Mouse (Mus musculus) heart, adult 9 months (tissue): ENCODE measurements around the gene Rpl6.
A peak's percentile ranks its signal among the peaks of the same experiment; 100 is the strongest.
"Not testable (repeated sequence)": the region's sequence is repeated elsewhere in the genome, so short reads cannot be mapped to it uniquely, and the experiment has no call there.

Experiments
- DNase-seq, 2 experiments: peaks; one replicate each; pipeline ENCODE4 v3.0.0; 2022; ENCODE audit warnings: low spot score in 2 of 2

Gene Rpl6

DNA sequence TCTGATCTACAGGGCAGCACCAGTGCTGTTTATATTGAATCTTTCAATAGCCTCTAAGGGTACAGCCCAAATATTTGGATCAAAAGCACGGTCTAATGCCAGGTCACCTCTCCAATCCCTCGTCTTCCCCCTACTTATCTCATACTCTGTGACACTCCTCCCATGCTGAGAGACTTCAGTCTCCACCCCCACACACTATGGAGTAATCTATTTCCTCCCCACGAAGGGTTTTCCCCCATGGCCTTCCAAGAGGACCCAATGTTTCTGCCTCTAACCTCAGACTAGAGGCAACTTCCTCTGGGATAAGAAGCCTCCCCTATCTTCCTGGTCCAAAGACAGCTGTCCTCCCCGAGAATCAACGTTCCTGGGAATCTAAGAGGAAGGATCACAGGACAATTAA lies 7.5 kb upstream of the Rpl6 start:
- DNase-seq, result no peak

DNA sequence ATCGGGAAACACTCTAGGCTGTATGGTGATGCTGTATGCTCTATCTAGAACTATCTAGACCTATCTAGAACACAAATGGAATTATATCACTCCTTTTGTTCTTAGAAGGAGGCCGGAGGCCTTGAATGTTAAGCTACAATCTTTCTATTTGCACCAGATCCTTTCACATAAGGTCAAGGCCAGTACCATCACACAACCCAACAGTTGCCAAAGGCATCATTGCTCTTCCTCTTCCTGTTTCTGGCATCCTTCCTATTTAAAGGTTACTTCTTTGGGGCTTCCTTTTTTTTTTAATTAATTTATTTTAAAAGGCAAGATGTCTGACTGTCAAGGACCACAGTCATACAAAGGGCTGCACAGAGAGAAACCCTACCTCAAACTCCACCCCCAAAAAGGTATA lies 6.9 kb upstream of the Rpl6 start:
- DNase-seq, result no peak

DNA sequence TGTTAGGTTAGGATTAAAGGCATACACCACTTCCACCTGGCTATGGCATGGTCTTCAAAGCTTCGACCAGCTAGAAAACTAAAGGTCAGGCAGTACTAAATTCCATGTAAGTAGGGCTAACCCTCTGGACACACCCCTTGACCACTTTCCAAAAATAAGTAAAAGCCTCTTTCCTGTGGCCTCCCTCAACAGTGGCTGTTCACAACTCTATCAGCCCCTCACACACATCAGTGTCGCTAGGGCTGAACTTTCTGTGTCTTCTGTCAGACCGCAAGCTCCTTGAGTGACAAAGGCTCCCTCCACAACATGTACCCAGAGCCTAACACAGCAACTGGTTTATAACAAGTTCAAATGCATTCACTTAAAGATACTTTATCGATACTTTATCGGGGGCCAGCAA lies 5.9 kb upstream of the Rpl6 start:
- no peak for DNase-seq

DNA sequence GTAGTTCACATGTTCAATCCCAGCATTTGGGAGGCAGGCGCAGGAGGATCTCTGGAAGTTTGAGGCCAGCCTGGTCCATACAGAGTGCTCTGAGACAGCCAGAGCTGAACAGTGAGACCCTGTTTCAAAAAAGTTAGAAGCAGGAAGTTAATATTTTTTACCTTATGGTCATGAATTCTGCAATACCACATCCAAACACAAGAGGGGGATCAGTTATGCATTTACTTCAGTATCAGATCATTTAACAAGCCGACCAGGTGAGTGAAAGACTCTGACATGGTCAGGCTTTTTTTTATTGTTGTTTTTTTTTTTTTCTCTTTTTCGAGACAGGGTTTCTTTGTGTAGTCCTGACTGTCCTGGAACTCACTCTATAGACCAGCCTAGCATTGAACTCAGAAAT lies 2.5 kb upstream of the Rpl6 start:
- no peak for DNase-seq

DNA sequence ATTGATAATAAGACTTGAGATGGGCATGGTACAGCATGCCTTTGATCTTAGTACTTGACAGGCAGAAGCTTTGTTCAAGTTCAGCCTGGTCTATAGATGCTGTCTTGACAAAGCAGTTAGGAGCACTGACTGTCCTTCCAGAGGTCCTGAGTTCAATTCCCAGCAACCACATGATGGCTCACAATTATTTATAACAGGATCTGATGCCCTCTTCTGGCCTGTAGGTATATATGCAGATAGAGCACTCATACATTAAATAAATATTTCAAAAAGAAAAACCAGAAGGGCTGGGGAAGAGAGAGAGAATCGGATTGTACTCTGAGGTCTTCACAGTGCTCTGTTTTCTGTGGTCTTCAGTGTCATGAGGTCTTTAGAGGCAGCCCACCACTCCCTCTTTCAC lies 1.8 kb upstream of the Rpl6 start:
- DNase-seq, result no peak

DNA sequence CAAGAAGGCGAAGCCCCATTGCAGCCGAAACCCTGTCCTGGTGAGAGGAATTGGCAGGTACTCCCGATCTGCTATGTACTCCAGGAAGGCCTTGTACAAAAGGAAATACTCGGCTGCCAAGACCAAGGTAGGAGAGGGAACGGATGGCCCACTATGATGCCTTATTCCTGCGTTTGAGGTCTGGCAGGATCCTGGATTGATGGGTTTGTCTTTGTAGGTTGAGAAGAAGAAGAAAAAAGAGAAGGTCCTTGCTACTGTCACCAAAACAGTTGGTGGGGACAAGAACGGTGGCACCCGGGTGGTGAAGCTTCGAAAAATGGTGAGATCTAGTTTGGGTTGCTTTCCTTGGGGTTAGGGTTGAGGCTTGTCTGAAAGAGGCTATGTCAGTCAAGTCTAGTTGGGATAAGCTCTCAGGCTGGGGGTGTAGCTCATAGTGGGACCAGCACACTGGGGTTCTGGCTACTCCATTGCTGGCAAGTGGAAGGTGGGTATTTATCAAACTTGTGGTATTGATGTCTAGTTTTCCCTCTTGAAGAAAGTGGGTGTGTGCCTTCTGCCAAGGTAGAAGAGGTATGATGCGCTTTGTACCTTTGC lies 1.4 kb downstream of the Rpl6 start:
- DNase-seq, result not testable (repeated sequence)

DNA sequence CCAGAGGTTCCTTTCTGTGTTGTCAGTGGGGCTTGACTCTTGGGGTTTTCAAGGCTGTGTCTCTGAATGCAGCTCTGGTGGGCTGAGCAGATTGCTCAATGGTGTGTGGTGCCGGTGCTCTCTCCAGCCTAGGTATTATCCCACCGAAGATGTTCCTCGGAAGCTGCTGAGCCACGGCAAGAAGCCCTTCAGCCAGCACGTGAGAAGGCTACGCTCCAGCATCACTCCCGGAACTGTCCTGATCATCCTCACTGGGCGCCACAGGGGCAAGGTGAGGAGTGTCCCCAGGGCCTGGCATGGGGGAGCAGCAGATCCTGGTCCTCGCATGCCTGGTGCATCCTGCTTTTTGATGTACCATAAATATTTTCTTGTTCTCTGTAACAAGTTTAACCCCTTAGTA lies 2.3 kb downstream of the Rpl6 start:
- no peak for DNase-seq

DNA sequence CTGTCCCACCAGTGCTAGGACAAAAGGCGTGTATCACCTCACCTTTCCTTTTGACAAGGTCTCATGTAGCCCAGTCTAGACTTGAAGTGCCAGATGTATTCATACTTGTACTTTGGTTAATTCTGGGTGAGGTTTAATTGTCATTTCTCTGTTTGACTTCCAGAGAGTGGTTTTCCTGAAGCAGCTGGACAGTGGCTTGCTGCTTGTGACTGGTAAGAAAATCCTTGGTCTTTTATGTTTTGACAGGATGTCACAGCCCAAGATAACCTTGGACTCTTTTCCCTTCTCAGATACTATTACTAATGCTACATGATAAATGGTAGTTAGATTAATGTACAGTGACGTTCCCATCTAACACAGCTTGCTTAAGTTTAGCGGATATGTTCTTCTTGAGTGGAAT lies 2.7 kb downstream of the Rpl6 start:
- no peak for DNase-seq

DNA sequence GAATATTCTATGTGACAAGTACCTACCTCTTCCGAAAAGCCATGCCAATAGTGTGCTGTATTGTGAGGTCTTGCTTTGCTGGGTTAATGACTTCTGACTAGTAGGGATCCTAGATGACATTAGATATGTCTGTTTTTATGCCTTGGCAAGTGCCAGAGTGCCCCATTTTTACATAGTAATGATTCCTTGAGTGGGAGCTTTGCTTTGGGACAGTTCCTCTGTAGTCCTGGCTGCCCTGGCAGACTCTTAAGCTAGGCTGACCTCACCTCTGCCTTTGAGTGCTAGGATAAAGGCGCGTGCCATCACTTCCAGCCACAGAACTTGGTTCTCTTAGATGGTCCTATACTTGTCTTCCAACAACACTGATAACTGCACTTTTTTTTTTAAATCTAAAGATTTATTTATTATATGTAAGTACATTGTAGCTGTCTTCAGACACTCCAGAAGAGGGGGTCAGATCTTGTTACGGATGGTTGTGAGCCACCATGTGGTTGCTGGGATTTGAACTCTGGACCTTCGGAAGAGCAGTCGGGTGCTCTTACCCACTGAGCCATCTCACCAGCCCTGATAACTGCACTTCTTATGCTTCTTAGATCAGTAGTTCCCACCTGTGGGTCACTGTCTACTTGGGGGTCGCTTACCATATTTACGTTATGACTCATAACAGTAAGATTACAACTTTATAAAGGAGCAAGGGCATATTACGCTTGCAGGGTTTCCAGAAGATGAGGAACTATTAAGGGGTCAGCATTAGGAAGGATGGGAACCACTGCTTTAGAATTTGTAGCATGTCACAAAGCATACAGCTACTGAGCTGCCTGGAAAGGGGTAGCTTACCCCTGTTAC lies 5.7 kb downstream of the Rpl6 start:
- no peak for DNase-seq

DNA sequence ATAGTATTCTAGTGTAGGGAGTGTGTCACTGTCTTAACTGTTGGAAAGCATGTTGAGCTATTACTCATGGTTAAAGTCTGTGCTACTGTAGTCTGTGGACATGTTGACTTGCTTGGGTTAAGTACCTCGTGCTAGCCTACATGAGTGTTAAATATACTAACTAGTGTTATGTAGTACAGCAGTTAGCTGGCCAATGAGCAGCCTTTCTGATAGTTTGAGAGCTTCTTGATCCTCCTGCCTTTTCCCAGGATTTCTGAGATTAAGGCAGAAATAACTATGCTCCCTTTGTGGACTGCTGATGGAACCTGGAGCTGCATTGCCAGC lies 6.3 kb downstream of the Rpl6 start:
- no peak for DNase-seq

DNA sequence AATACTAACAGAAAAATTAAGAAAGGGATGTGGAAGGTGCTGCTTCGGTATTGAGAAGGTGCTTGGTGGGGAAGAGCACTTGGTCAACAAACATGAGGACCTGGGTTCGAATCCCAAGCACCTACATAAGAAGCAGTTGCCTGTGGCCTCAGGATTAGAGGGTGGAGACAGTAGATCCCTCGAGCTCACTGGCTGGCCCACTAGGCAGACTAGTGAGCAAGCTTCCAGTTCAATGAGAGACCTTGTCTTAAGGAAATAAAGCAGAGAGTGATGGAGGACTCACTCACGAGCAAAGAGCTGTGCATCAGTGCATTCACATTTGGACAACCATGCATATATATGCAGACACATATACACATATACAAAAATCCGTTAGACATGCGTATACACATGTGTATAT lies 7.8 kb downstream of the Rpl6 start:
- no peak for DNase-seq

DNA sequence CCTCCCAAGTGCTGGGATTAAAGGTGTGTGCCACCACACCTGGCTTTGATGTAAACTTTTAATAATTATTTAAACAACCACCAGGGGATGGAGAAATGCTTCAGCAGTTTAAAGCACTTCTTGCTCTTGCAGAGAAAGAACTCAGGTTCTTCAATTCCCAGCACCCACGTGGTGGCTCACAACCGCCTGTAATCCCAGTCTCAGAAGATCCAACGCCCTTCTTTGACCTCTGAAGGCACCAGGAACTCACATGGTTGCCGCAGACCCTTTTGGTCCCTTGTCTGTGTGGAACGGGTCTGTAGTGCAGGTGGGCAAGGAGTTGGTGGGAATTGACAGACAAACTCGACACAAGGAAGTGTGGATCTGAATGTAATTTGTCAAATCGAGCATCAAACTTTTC lies 10.4 kb downstream of the Rpl6 start:
- no peak for DNase-seq

DNA sequence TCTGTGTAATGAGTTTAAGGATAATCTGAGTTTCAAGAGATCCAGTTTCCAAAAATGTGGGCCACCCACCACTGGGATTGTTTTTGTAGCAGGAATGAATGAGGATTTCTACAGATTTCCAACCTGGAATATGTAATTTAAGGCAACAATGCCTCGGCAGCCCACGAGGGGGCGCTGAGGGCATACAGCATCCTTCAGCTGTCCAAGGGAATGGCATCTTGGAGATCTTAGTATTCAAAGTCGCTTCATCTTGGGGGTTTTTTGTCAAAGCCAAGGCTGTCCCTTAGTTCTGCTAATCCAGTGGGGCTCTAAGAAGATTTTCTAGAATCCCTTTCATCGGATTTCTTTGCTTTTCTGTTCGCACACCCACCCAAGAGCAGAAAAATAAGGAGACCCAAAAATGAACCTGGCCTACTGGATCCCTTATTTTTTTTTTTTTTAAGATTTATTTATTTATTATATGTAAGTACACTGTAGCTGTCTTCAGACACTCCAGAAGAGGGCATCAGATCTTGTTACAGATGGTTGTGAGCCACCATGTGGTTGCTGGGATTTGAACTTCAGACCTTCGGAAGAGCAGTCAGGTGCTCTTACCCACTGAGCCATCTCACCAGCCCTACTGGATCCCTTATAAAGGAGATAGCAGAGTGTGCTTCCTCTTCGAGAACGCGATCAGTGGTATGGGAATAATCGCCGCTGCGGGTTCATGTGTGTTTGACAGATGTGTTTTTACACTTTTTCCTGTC lies 11.3 kb downstream of the Rpl6 start:
- DNase-seq, result peak; percentile 17 to 49

DNA sequence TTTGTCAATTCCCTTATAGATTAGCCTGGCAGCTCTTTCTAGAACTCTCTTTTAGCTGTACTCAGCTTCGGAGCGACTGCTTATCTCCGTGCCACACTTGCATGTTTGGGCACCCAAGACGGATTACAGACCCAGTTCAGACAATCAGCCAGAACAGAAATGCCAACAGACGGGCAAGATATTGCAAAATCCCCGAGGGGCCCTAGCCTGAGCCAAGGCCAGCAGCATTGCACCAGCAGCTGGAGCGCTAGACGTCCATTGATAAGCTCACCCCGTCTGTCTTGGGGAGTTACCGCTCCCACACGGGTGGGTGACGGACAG lies 11.8 kb downstream of the Rpl6 start:
- no peak for DNase-seq

DNA sequence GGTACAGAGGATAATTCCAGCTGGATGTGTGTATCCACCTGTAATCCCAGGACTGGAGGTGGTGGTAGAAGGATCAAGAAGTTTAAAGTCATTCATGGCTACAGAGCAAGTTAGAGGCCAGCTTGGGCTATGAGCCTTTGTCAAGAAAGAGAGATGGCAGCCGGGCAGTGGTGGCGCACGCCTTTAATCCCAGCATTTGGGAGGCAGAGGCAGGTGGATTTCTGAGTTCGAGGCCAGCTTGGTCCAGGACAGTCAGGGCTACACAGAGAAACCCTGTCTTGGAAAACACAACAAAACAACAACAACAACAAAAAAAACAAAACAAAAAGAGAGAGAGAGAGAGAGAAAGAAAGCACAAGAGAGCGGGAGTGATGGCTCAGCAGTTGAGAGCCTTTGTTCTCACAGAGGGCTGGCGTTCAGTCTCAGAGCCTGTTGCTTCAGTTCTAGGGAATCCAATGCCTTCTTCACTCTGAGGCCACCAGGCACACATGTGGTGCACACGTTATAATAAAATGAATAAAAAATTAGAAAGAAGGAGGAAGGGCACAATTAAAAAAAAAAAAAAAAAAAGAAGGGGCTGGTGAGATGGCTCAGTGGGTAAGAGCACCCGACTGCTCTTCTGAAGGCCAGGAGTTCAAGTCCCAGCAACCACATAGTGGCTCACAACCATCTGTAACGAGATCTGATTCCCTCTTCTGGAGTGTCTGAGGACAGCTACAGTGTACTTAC lies 12.5 kb downstream of the Rpl6 start:
- not testable (repeated sequence) for DNase-seq

DNA sequence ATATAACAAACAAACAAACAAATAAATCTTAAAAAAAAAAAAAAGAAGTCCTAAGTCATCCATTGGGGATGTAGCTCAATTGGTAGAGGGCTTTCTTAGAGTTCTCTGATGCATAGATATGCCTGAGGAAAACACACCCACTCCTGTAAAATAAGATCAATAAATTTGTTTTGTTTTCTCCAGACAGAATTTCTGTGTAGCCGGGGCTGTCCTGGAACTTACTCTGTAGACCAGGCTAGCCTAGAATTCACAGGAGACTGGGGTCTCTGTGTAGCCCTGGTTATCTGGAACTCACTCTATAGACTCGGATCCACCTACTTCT lies 13.0 kb downstream of the Rpl6 start:
- no peak for DNase-seq

DNA sequence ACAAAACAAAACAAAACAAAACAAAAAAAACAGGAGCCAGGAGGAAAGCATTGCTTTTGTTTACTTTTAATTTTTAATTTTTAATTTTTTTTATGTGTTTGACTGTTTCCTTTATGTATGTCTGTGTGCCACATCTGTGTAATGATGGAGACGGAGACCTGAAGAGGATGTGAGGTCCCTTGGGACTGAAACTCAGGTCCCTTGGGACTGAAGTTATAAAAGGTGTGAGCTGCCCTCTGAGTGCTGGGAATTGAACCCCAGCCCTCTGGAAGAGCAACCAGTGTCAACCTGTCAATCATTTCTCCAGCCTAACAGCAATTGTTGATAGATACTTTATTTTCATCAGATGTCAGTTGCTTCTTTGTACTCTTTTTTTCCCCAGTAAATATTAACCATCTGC lies 14.9 kb downstream of the Rpl6 start:
- DNase-seq, result no peak

DNA sequence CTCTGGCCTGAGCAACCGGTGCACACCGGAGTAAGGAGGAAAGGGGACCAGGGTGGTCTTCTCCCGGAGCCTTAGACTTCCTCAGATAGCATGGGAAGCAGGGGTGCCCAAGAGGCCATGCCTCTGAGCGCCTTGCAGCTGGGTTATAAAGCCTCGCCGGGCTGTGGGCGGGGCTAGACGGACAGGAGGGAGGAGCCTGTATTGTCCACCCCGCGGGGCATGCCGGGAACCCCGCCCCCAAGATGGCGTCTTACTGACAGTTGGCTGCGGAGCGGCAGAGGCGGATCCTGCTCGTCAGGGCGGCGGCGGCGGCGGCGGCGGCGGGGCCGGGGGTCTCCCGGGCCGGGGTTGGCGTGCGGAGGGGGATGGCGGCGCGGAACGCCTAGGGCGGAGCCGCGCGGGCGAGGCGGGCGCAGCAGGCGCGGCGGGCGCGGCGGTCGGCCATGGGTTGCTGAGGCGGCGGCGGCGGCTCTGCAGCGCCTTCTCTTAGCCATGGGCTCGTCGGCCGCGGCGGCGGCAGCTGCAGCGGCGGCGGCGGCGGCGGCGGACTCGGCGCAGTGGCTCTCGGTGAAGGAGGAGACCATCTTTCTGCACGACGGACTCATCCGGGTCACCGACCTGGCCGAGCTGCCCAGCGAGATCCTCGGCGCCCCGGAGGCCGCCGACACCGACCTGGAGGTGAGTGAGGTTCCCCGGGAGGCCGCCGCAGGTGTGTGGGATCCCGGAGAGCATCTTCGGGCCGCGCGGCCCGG lies 15.9 kb downstream of the Rpl6 start, which contains the start of gene Hectd4:
TSS of gene Hectd4 (plus strand) at position 240 of the 752 bp plus-strand sequence.
- DNase-seq, result peak; percentile 91 to 95

DNA sequence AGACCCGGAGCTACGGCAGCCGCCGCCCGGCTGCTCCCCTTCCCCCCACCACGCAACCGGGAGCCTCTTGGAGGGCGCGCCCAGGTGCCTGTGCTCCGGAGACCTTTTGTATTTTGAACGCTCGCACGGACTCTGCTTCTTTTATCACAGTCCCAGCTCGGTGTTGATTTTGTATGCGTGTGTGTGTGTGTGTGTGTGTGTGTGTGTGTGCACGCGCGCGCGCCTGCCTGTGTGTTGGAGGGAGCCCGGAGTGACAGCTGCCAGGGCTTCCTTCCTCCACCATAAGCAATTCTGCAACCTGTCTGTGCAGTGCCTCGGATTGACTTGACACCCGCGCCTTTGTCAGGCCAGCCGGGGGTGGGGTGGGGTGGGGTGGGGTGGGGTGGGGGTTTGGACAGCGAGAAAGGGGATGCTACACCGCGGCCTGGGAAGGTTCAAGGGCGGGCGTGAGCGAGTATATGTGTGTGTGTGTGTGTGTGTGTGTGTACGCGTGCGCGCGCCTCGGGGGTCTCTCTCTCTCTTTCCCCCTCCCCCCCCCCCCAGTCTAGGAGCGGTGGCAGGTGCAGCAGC lies 16.5 kb downstream of the Rpl6 start:
- no peak for DNase-seq

DNA sequence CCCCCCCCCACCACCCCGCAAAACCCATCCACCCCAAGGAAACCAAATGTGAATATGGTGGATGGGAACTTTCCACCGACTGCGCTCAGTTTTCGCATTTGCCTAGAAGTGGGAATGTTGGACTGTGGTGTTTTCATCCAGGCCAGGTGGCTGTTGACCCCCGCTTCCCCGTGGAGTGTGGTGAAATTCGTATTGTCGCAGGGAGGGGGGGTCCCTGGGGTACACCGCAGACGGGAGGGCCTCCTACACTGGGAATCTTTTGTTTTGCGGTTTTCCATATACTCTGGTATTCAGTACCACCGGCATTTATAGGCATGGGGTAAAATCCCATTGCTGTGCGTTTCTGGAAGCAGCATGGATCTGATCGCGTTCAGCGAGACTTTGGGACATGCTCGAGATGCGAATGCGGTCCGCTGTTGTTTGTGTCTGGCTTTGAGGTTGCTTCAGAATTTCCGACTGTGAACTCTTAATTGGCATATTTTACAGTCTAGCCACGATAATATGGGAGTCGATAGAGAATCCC lies 17.1 kb downstream of the Rpl6 start:
- DNase-seq, result no peak

DNA sequence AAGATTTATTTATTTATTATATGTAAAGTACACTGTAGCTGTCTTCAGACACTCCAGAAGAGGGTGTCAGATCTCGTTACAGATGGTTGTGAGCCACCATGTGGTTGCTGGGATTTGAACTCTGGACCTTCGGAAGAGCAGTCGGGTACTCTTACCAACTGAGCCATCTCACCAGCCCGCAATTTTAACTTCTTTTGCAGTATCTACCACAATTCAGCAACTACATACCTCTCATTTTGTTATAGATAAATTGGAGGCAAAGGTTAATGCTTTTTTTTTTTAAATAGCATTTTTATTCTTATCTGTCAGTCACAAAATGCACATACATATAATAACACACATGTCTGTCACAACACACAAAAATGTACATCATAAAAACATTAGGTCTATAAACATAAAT lies 19.7 kb downstream of the Rpl6 start:
- DNase-seq, result not testable (repeated sequence)
